Mouse (Mus musculus) retina, adult 2 months (tissue): ENCODE results near the gene Zfp64.
"Not testable (repeated sequence)": the region's sequence is repeated elsewhere in the genome, so short reads cannot be mapped to it uniquely, and the experiment has no call there.

Experiments
- DNase-seq: peaks from one replicate; pipeline ENCODE4 v3.0.0-alpha.2; 2012; ENCODE audit warnings: low read depth, low spot score

The Zfp64 gene

DNA sequence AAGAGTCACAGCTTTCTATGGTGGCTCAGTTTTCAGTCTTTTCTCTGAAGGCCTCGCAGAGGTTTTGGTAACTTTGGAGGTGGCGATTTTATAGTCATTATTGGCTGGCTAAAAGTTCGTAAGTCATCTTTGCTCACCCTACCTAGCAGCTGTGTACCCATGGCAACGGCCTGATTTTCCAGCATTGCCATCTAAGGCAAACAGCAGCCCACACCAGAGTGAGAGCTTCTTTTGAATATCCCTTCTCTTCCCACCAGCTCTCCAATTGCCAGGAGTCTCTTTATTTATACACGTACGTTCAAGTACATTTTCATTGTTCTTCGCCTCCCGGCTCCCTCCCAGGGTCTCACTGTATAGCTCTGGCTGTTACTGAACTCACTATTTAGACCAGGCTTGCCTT lies 59.9 kb downstream of the Zfp64 start:
- no peak for DNase-seq

DNA sequence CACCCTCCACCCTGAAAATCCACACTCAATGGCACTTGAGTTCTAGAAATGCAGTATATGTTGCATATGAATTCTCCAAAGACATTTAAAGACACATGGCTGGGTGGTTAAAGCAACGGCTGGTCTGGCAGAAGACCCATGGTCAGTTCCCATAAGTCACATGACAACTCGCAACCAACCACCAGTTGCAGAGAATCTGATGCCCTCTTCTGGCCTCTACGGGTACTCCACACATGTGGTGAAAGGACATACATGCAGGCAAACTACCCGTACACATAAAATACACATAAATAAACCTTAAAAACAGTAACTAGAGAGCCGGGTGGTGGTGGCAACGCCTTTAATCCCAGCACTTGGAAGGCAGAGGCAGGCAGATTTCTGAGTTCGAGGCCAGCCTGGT lies 60.6 kb downstream of the Zfp64 start:
- no peak for DNase-seq

DNA sequence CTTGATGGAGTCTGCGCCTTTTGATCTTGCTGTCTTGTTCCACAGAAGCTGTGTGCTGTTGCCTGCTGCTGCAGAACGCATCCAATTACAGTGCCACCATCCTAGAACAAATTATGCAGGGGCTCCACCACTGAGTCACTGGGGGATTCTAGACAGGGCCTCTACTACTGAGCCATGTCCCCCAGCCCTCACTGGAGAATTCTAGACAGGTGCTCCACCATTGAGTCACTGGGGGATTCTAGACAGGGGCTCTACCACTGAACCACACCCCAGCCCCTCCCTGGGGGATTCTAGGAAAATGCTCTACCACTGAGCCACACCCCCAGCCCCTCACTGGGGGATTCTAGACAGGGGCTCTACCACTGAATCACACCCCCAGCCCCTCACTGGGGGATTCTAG lies 63.3 kb downstream of the Zfp64 start:
- DNase-seq, result no peak

DNA sequence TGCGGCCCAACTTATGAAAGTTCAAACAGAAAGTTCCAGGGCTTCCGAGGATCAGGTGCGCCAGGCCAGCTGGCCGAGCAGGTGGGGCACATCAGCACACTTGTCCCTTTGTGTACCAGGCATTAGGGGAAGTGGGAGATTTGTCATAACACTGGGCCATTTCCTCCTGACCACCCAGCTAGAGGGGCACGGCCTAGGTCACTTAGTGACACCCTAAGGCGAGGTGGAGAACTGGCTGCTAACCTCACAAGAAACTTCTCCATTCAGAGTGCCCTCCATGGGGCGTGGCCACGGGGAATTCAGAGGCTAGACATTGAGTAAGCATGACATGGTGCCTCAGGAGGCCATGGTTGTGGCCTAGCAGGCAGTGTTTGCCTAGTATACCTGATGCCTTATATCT lies 70.7 kb downstream of the Zfp64 start:
- DNase-seq, result no peak

DNA sequence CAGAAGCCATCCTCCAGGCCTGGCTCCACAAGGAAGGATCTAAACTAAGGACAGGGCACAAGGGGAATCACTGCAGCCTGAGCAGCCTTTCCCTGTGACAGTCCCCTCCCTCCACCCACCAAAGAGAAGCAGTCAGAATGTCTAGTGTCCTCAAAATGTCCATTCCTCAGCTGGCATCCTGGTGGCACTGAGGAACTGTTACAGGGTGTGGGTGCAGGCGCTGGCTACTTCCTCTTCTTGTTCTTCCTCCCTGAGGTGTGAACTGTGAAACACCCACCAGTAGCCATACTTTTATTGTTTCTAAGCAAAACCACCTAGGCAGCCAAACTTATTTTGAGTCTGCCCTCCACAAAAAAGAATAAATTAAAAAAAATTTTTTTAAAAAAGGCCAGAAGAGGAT lies 72.4 kb downstream of the Zfp64 start:
- no peak for DNase-seq

DNA sequence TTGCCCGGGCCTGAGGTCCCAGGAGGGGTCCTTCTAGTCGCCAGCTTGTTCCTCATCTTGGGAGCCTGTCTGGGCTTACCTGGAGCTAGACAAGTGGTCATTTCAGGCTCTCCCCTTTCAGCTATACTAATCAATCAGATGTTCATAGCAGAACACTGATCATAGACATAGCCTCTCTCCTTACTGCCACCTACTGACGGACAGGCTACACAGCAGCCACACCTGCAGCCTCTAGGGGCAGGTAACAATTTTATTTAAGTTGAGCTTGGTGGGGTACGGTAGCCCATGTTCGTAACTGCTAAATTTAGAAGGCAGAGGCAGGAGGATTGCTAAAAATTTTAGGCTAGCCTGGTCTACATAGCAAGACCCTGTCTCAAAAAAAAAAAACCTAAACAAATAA lies 73.5 kb downstream of the Zfp64 start:
- DNase-seq, result no peak

DNA sequence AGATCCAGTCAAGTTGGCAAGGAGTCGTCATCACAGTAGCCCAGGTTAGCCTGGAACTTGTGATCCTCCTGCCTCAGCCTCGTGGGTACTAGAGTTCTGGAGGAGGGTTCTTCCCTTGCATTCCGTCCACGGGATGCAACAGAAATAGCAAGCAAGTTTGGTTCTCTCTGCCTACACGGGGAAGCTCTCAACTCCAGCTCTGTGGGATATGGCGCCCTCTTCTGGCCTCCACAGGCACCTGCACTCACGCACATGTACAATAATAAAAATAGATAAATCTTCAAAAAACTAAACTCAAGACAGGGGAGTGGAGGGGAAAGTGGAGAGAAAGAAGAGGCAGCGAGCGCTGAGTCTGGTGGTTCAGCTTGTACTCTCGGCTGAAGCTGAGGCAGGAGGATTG lies 75.8 kb downstream of the Zfp64 start:
- no peak for DNase-seq

DNA sequence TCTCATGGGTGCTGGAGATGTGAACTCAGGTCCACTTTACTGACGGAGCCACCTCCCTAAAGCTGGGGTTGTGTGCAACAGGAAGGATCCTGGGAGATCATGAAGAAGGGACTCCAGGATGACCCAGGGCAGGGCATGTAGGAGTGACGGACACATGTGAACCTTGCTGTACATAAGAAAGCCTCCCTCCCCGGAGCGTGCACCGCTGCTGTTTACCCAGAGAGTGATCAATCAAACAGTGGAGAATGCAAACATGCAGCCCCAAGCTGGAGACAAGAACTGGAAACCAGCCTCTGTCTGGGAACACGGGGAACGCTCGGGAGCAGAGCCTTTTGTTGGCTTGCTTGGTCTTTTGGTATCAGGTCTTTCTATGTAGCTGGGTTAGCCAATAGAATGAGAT lies 76.7 kb downstream of the Zfp64 start:
- DNase-seq, result no peak

DNA sequence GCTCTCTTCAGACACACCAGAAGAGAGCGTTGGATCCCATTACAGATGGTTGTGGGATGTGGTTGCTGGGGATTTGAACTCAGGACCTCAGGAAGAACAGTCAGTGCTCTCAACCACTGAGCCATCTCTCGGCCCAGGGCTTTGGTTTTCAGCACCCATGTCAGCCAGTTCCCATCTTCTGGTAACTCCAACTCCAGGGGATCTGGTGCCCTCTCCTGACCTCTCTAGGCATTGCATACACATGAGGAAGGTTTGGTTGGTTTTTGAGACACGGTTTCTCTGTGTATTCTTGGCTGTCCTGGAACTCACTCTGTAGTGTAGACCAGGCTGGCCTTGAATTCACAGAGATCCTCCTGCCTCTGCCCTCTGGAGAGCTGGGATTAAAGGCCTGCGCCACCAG lies 77.2 kb downstream of the Zfp64 start:
- DNase-seq, result no peak

DNA sequence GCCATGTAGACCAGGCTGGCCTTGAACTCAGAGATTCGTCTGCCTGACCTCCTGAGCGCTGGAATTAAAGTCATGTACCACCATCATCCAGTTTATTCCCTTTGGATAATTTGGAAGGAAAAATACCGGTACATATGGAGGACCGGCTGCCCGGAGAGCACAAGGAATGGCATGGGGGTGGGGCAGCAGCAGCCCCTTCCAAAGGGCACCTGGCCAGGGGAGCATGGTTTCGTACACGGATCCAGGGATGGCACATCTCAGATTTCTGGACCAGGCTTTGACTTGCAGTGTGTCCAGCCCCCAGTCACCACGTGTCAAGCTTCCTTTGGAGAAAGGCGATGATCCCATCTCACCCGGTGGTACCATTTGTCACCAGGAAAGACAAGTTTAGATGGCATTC lies 78.8 kb downstream of the Zfp64 start:
- DNase-seq, result no peak

DNA sequence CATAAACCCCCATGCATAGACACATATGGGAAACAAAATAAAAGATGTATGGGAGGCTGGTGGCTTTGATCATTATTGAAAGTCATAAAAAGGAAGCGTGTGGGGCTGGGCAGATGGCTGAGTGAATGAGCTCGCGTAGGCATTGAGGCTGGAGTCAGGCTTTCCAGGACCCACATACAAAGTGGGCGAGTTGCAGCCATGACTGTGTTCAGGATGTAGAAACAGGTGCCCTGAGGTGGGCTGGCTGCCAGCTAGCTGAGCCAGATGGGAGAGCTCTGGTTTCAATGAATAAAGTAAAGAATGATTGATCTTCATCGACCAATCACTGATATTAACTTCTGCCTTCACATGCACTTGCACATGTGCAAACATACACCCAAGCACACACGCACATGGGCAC lies 80.9 kb downstream of the Zfp64 start:
- DNase-seq, result no peak

DNA sequence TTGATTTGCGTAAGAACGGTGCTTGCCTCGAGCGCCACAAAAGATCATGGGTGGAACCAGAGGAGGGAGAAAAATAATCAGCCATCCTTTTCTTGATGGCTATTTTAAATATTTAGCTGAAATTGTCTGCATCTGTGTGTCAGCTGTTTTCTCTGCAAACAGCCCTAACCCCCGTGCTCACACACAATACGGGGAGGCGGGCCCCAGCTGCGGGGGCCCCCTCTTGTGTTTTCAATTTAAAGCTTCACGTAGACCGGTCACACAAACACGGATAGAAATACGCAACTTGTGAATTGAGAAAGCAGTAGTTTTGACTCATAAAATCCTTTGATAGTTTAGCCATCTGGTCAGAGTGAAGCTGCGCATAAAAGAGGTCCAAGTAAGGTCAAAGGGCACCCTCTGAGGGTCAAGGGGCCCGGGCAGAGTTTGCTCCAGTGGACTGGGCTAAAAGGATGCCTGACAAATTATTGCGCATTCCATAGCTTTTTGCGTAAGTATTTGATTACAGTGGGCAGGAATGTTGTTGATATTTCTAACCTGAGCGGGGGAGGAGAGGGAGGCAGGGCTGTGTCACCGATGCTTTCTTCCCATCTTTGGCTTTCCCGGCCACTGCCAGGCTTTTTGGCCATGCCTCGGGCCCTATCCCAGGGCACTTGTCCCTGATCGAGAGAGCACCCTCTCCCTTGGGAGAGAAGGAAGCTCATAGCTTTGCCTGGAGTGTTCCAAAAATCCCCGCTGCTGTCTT lies 83.4 kb downstream of the Zfp64 start:
- no peak for DNase-seq

DNA sequence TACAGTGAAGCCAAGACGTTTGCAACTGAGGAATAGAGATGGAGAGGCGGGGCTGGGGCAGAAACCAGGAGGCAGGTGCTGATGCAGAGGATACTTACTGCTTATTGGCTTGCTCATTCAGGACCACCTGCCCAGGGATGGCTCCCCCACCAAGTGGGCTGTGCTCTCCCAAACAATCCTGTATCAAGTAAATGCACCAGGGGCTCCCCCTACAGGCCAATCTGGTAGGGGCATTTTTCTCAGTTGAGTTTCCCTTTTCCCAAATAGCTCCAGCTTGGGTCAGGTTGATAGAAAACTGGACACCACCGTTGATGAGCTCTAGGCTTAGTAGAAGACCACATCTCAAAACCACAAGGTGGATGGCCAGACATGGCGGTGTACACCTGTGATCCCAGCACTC lies 84.9 kb downstream of the Zfp64 start:
- no peak for DNase-seq

DNA sequence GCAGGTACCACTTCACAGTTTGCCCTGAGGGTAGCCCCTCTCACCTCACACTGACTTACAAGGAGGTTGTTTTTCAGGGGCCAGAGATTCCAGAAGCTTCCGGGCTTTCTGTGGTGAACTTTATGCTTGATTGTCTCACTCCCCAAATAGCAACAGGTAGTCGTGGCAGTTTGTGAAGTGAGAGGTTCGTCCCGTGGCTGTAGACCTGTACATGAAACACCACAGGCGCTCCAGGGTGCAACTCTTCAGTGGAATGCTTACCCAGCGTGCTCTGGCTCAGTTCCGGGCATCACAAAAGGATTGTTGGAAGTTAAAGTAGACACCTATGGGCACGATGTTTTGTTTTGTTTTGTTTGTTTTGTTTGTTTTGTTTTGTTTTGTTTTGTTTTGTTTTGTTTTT lies 88.4 kb downstream of the Zfp64 start:
- DNase-seq, result no peak

DNA sequence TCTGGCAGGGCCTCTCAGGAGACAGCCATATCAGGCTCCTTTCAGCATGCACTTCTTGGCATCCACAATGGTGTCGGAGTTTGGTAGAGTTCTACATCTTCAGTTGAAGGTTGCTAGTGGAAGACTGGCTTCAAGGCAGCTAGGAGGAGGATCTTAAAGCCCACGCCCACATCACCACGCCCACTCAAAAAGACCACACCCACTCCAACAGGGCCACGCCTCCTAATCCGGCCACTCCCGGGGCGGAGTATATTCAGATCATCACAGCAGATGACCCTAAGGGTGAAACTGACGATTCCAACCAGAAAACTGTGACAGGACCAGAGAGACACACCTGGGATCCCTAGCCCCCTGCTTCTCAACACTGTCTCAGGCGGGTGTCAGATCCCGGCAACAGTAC lies 89.0 kb downstream of the Zfp64 start:
- DNase-seq, result no peak

DNA sequence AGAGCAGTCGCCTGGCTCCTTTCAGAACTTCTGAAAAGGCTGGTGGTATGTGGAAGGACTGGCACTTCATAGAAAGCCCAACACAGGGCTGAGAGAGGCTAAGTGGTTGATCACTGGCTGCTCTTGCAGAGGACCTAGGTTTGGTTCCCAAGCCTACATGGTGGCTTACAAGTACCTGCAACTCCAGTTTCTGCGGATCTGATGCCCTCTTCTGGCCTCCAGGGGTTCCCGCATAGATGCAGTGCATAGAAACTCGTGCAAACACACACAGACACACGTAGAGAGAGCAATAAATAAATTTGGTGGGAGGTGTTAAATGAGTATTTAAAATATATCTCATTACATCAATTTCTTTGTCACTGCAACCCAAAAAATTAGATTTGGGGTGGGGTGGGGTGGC lies 90.5 kb downstream of the Zfp64 start:
- no peak for DNase-seq

DNA sequence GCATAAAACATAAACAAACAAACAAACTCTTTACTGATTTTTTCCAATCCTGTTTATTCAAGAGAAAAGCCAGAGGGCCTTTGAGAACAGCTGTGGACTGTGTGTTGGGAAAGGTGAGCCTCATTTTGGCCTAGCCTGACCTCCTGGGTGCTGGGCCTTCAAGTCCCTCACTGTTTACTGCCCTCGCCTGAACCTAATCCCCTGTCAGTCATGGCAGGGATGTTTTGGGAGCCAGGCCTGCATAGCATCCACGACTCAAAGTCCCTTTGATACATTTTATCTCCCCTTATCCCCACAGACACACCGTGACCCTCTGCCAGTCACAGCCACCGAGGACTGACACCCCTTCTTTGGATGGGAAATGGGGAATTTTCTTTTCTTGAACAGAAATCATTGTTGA lies 92.7 kb downstream of the Zfp64 start:
- DNase-seq, result no peak

DNA sequence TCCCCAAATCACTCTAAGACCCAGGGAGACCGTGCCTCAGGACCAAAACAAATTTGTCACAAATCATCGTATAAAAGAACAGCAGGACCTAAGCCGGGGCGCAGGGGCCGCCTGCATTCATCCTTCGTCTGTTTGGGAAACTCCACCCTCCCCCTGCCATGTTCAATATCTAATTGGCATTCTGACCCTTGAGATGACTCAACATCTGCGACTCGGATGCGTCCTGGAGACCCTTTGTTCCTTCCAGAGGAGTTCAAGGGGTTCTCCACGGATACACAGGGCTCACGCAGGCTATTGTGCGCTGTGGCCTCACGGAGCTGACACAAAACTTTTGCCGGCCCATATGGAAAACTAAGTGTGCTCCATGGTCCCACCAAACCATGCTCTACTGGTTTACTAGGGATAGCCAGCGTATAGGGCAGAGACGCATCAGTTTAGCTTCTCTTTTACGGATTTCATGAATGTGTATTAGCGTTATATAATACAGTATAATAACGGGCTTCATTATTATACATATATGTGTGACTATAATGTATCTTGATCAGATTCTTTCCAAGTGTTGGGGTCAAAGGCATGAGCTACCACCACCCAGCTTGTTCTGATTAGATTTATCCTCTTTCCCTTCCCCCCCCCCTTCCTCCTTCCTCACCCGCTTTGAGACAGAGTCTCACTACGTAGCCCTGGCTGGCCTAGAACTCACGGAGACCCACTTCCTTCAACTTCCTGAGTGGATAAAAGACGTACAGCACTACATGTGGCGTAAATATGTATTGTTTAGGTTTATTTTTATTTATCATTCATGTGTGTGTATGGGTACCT lies 94.3 kb downstream of the Zfp64 start:
- no peak for DNase-seq

DNA sequence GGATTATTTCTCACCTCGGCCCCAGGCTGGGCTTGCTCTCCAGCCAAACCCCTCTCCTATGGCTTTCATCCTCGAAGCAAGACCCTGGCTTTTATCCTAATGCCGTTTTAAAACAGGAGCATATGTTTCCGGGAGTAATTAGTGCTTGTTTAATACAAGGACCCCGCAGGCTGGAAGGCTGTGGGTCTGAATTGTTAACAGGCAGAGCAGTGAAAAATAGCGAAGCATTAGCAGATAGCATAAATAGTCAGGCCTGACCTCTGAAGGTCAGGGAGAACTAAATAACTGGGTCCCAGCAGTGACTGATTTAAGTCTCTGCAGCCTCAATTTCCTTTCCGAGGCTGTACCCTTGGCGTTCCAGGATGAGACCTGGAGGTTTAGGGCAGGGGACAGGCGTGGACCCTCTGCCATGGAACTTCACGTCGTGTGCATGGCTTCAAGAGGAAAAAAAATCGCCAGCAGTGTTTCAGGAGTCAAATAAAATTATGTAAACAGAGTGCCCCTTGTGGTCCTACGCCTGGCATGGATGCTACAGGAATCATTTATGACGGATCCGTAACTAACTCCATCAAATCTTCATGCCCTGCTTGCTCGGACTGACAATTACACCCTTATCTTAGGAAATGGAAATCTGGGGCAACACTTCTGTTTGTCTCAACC lies 95.2 kb downstream of the Zfp64 start:
- DNase-seq, result no peak

DNA sequence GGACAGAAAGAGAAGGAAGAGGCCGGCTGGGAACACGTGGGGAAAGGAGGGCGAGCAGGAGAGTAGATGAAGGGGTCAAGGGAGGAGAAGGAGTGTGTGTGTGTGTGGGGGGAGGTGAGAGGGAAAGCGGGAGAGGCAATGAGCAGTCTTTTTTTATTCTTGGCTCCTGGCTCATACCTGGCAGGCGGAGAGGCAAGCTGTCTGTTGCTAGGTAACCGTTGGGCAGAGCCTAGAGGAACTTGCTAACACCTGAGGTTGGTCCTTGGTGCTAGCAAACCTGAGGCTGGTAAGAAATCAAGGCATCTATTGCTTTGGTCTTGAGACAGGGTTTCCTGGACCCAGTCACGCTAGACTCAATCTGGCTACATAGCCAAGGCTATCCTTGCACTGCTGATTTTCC lies 98.7 kb downstream of the Zfp64 start:
- no peak for DNase-seq

DNA sequence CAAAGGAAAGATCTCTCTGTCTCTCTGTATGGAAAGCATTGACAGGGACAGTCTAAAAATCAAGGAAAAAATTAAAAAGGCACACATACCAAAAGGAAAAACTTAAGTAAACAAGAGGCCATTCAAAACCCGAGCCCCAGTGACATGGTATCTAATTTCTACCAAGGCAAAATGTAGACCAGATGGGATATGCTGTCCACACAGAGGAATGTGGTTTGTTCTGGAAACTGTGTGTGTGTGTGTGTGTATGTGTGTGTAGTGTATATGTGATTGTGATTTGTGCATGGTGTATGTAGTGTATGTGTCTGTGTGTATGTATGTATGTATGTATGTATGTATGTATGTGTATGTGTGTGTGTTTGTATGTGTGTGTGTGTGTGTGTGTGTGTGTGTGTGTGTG lies 100.6 kb downstream of the Zfp64 start:
- DNase-seq, result no peak

DNA sequence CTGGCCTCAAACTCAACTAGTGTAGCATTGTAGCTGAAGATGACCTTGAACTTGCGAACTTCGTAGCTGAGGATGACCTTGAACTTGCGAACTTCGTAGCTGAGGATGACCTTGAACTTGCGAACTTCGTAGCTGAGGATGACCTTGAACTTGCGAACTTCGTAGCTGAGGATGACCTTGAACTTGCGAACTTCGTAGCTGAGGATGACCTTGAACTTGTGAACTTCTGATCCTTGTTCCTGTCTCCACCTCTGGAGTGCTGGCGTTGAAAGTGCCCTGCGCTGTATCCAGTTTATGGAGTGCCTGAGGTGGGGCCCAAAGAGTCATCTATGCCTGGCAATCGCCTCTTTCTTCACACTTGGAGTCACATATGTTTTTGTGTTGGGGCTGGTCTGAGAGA lies 101.5 kb downstream of the Zfp64 start:
- DNase-seq, result not testable (repeated sequence)

DNA sequence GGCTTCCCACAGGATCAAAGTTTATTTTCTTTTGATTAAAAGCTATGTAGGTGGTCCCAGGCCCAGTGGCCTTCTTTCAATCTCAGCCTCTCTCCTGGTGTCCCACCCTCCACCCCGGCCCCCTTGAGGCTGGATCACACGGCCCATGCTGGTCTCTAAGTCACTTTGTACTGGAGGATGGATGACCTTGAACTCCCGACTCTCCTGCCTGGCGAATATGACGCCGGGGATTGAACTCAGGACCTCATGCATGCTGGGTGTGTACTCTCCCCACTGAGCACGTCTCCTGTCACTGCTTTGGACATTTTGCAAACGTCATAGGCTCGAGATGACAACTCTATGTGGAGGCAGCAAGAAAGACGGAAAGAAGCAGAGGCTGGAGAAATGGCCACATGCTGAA lies 103.8 kb downstream of the Zfp64 start:
- no peak for DNase-seq
